Mouse (Mus musculus) ES-E14 (cell line): ENCODE results near the gene Blvrb.
A peak's percentile ranks its signal among the peaks of the same experiment; 100 is the strongest.

Source experiments
- CHD2 ChIP-seq: IDR thresholded peaks from 2 replicates; pipeline ENCODE4 v1.6.1; 2014; ENCODE audit warnings: mild to moderate bottlenecking, low read depth, low read length, inconsistent platforms
- HCFC1 ChIP-seq: IDR thresholded peaks from 2 replicates; pipeline ENCODE4 v1.6.1; 2012; ENCODE audit warnings: low read length, inconsistent platforms, borderline replicate concordance; ENCODE audit not compliant: insufficient read depth
- ZC3H11A ChIP-seq: IDR thresholded peaks from 2 replicates; pipeline ENCODE4 v1.6.1; 2012; ENCODE audit warnings: low read depth, mild to moderate bottlenecking, inconsistent platforms, low read length, borderline replicate concordance
- ZNF384 ChIP-seq: IDR thresholded peaks from 2 replicates; pipeline ENCODE4 v1.6.1; 2012; ENCODE audit warnings: low read depth, low read length, inconsistent platforms

GRCm38 (mm10) chr7:27474490-27474954 is 26.7 kb downstream of the Blvrb start:
- TF ChIP-seq HCFC1 (peak; percentile 98), CHD2 (peak; percentile 66), ZNF384 (no peak), ZC3H11A (no peak)
